Mouse (Mus musculus): ENCODE data around the gene Chchd3. TPM values are rescaled to one million over a fixed set of nuclear protein-coding genes. Genes with fewer than 3 reads are reported as not detected.
A peak's percentile ranks its signal among the peaks of the same experiment; 100 is the strongest.

The Chchd3 gene
- polyA plus RNA-seq, 1 experiment from 2014 or later, result 228 TPM

- Histone ChIP-seq H3K9ac (no peak overlapping the region), H3K4me2 (peak overlapping the region; percentile 25), H3K27ac (peak overlapping the region; percentile 78), H3K4me1 (replicated peaks) (peaks cover 47% of the 10 kb centered on the region), H3K27me3 (no peaks in the 10 kb centered on the region), H3K9me3 (replicated peaks) (no peaks in the 10 kb centered on the region), H3K36me3 (peaks cover 24% of the 10 kb centered on the region), H3K4me3 (no peak overlapping the region)
- ATAC-seq (replicated peaks; ENCODE audit: insufficient number of reproducible peaks, insufficient read depth, low FRiP score, low read depth), result peak; percentile 27; the same call in 1 of the 2 replicates
- 19% methylated on average over 2 of the region's 2 CpGs for WGBS
Observed at GRCm38 (mm10) chr6:33051642-33052041, 8.4 kb downstream of the Chchd3 start.

GRCm38 (mm10) chr6:33049705-33050420 is 10.2 kb downstream of the Chchd3 start:
- Histone ChIP-seq H3K9me3 (replicated peaks) (no peaks in the 10 kb centered on the region), H3K27ac (peak overlapping the region; percentile 89), H3K27me3 (no peaks in the 10 kb centered on the region), H3K9ac (no peak overlapping the region), H3K4me1 (replicated peaks) (peaks cover 37% of the 10 kb centered on the region), H3K36me3 (peaks cover 19% of the 10 kb centered on the region), H3K4me2 (peak overlapping the region; percentile 51), H3K4me3 (0 out of 2 replicates have a peak overlapping the region, but pooled peaks have one; percentile 0)
- 52% methylated on average over 6 of the region's 6 CpGs for WGBS
- ATAC-seq (replicated peaks; ENCODE audit: insufficient number of reproducible peaks, insufficient read depth, low FRiP score, low read depth), result no peak; the same call in 1 of the 2 replicates

GRCm38 (mm10) chr6:33043480-33043879 is 16.6 kb downstream of the Chchd3 start:
- WGBS, result 73% methylated on average over 5 of the region's 5 CpGs
- H3K36me3 ChIP-seq, result peaks cover 35% of the 10 kb centered on the region
- no peak for ATAC-seq (replicated peaks; ENCODE audit: insufficient number of reproducible peaks, insufficient read depth, low FRiP score, low read depth)
- H3K4me2 ChIP-seq, result no peak overlapping the region
- H3K27ac ChIP-seq, result no peak overlapping the region
- H3K4me3 ChIP-seq, result no peak overlapping the region
- H3K27me3 ChIP-seq, result no peaks in the 10 kb centered on the region
- H3K9me3 ChIP-seq (replicated peaks), result no peaks in the 10 kb centered on the region; the same call in 1 of the 2 replicates
- peaks cover 11% of the 10 kb centered on the region for H3K4me1 ChIP-seq (replicated peaks)
- H3K9ac ChIP-seq, result no peak overlapping the region

- H3K4me2 ChIP-seq, result no peak overlapping the region
- WGBS, result 22% methylated on average over 1 of the region's 1 CpGs
- H3K36me3 ChIP-seq, result peaks cover 29% of the 10 kb centered on the region
- no peak overlapping the region for H3K27ac ChIP-seq
- no peaks in the 10 kb centered on the region; the same call in 1 of the 2 replicates for H3K9me3 ChIP-seq (replicated peaks)
- H3K4me1 ChIP-seq (replicated peaks), result peaks cover 11% of the 10 kb centered on the region
- H3K9ac ChIP-seq, result no peak overlapping the region
- no peak overlapping the region for H3K4me3 ChIP-seq
- ATAC-seq (replicated peaks; ENCODE audit: insufficient number of reproducible peaks, insufficient read depth, low FRiP score, low read depth), result no peak
- H3K27me3 ChIP-seq, result no peaks in the 10 kb centered on the region
Observed at GRCm38 (mm10) chr6:33042880-33043279, 17.2 kb downstream of the Chchd3 start.

GRCm38 (mm10) chr6:33041978-33042377 is 18.1 kb downstream of the Chchd3 start:
- Histone ChIP-seq H3K36me3 (peaks cover 34% of the 10 kb centered on the region), H3K27me3 (no peaks in the 10 kb centered on the region), H3K27ac (no peak overlapping the region), H3K4me2 (no peak overlapping the region), H3K9me3 (replicated peaks) (no peaks in the 10 kb centered on the region; the same call in 1 of the 2 replicates), H3K9ac (no peak overlapping the region), H3K4me3 (no peak overlapping the region), H3K4me1 (replicated peaks) (peaks cover 11% of the 10 kb centered on the region)
- 89% methylated on average over 2 of the region's 2 CpGs for WGBS
- no peak for ATAC-seq (replicated peaks; ENCODE audit: insufficient number of reproducible peaks, insufficient read depth, low FRiP score, low read depth)

GRCm38 (mm10) chr6:33040360-33041090 is 19.5 kb downstream of the Chchd3 start:
- Histone ChIP-seq H3K36me3 (peaks cover 37% of the 10 kb centered on the region), H3K4me3 (no peak overlapping the region), H3K9me3 (replicated peaks) (no peaks in the 10 kb centered on the region; the same call in 1 of the 2 replicates), H3K27ac (no peak overlapping the region), H3K4me2 (no peak overlapping the region), H3K9ac (no peak overlapping the region), H3K27me3 (no peaks in the 10 kb centered on the region), H3K4me1 (replicated peaks) (peaks cover 19% of the 10 kb centered on the region)
- 94% methylated on average over 4 of the region's 4 CpGs for WGBS
- no peak for ATAC-seq (replicated peaks; ENCODE audit: insufficient number of reproducible peaks, insufficient read depth, low FRiP score, low read depth)

- Histone ChIP-seq H3K9me3 (replicated peaks) (no peaks in the 10 kb centered on the region), H3K4me3 (no peak overlapping the region), H3K36me3 (peaks cover 7% of the 10 kb centered on the region; the same call in 1 of the 2 replicates), H3K4me1 (replicated peaks) (peaks cover 13% of the 10 kb centered on the region), H3K9ac (no peak overlapping the region), H3K27ac (no peak overlapping the region), H3K27me3 (no peaks in the 10 kb centered on the region), H3K4me2 (no peak overlapping the region)
- no peak for ATAC-seq (replicated peaks; ENCODE audit: insufficient number of reproducible peaks, insufficient read depth, low FRiP score, low read depth)
- WGBS, result 98% methylated on average over 1 of the region's 1 CpGs
Observed at GRCm38 (mm10) chr6:33032543-33032942, 27.5 kb downstream of the Chchd3 start.

- H3K4me2 ChIP-seq, result no peak overlapping the region
- 0 out of 2 replicates have a peak, but pooled peaks cover 4% of the 10 kb centered on the region for H3K36me3 ChIP-seq
- peaks cover 16% of the 10 kb centered on the region for H3K4me1 ChIP-seq (replicated peaks)
- 60% methylated on average over 2 of the region's 2 CpGs for WGBS
- ATAC-seq (replicated peaks; ENCODE audit: insufficient number of reproducible peaks, insufficient read depth, low FRiP score, low read depth), result no peak
- no peak overlapping the region for H3K9ac ChIP-seq
- H3K27ac ChIP-seq, result no peak overlapping the region
- H3K27me3 ChIP-seq, result no peaks in the 10 kb centered on the region
- no peaks in the 10 kb centered on the region for H3K9me3 ChIP-seq (replicated peaks)
- no peak overlapping the region for H3K4me3 ChIP-seq
Observed at GRCm38 (mm10) chr6:33031631-33032030, 28.4 kb downstream of the Chchd3 start.

GRCm38 (mm10) chr6:33028296-33028695 is 31.8 kb downstream of the Chchd3 start:
- no peak overlapping the region for H3K27ac ChIP-seq
- H3K4me3 ChIP-seq, result no peak overlapping the region
- no peaks in the 10 kb centered on the region for H3K9me3 ChIP-seq (replicated peaks)
- no peaks in the 10 kb centered on the region for H3K27me3 ChIP-seq
- whole genome bisulfite sequencing, result 85% methylated on average over 6 of the region's 6 CpGs
- no peaks in the 10 kb centered on the region for H3K36me3 ChIP-seq
- H3K4me1 ChIP-seq (replicated peaks), result 0 out of 2 replicates have a peak, but pooled peaks cover 6% of the 10 kb centered on the region
- no peak for ATAC-seq (replicated peaks; ENCODE audit: insufficient number of reproducible peaks, insufficient read depth, low FRiP score, low read depth)
- H3K9ac ChIP-seq, result no peak overlapping the region
- no peak overlapping the region for H3K4me2 ChIP-seq

GRCm38 (mm10) chr6:33025041-33025440 is 35.0 kb downstream of the Chchd3 start:
- H3K27ac ChIP-seq, result no peak overlapping the region

GRCm38 (mm10) chr6:33004607-33005006 is 55.5 kb downstream of the Chchd3 start:
- H3K4me1 ChIP-seq (replicated peaks), result peaks cover 6% of the 10 kb centered on the region; the same call in 1 of the 2 replicates
- WGBS, result 64% methylated on average over 3 of the region's 3 CpGs
- H3K4me3 ChIP-seq, result no peak overlapping the region
- no peaks in the 10 kb centered on the region for H3K9me3 ChIP-seq (replicated peaks)
- no peak overlapping the region for H3K27ac ChIP-seq
- no peak for ATAC-seq (replicated peaks; ENCODE audit: insufficient number of reproducible peaks, insufficient read depth, low FRiP score, low read depth)
- H3K4me2 ChIP-seq, result no peak overlapping the region
- peaks cover 3% of the 10 kb centered on the region; the same call in 1 of the 2 replicates for H3K36me3 ChIP-seq
- no peak overlapping the region for H3K9ac ChIP-seq
- no peaks in the 10 kb centered on the region for H3K27me3 ChIP-seq

More at GRCm38 (mm10) chr6:33025041-33025440, 35.0 kb downstream of the Chchd3 start:
- H3K4me2 ChIP-seq, result no peak overlapping the region
- no peak for ATAC-seq (replicated peaks; ENCODE audit: insufficient number of reproducible peaks, insufficient read depth, low FRiP score, low read depth)
- H3K9ac ChIP-seq, result no peak overlapping the region
- no peaks in the 10 kb centered on the region for H3K36me3 ChIP-seq
- no peaks in the 10 kb centered on the region for H3K9me3 ChIP-seq (replicated peaks)
- H3K27me3 ChIP-seq, result no peaks in the 10 kb centered on the region
- H3K4me3 ChIP-seq, result no peak overlapping the region
- 96% methylated on average over 2 of the region's 2 CpGs for WGBS
- H3K4me1 ChIP-seq (replicated peaks), result 0 out of 2 replicates have a peak, but pooled peaks cover 6% of the 10 kb centered on the region

Data from heart, embryonic 15.5 days (tissue).